Mouse (Mus musculus): ENCODE results near the gene Cd93.

Cd93 gene

GRCm38 (mm10) chr2:148443249-148443958 lies at the start of gene Cd93:
Gene Cd93, minus strand, starts transcription at chr2:148443563.
- DNase-seq = no peak

GRCm38 (mm10) chr2:148492108-148492507 lies 48.7 kb upstream of the Cd93 start:
- DNase-seq = no peak

- no peak for DNase-seq
Measured at GRCm38 (mm10) chr2:148490150-148490549, 46.8 kb upstream of the Cd93 start.

GRCm38 (mm10) chr2:148488885-148489284 lies 45.5 kb upstream of the Cd93 start:
- DNase-seq = no peak

GRCm38 (mm10) chr2:148485576-148485975 lies 42.2 kb upstream of the Cd93 start:
- DNase-seq = no peak

- DNase-seq = no peak
Measured at GRCm38 (mm10) chr2:148480376-148480775, 37.0 kb upstream of the Cd93 start.

GRCm38 (mm10) chr2:148478141-148478701 lies 34.9 kb upstream of the Cd93 start:
- no peak for DNase-seq

GRCm38 (mm10) chr2:148477346-148477745 lies 34.0 kb upstream of the Cd93 start:
- DNase-seq = no peak

- no peak for DNase-seq
Measured at GRCm38 (mm10) chr2:148476576-148476975, 33.2 kb upstream of the Cd93 start.

- DNase-seq = no peak
Measured at GRCm38 (mm10) chr2:148475879-148476495, 32.6 kb upstream of the Cd93 start.

GRCm38 (mm10) chr2:148469341-148470238 lies 26.2 kb upstream of the Cd93 start:
- no peak for DNase-seq

GRCm38 (mm10) chr2:148467921-148468440 lies 24.6 kb upstream of the Cd93 start:
- no peak for DNase-seq

- no peak for DNase-seq
Measured at GRCm38 (mm10) chr2:148455341-148455740, 12.0 kb upstream of the Cd93 start.

GRCm38 (mm10) chr2:148454014-148454542 lies 10.7 kb upstream of the Cd93 start:
- DNase-seq = no peak

- DNase-seq = no peak
Measured at GRCm38 (mm10) chr2:148453061-148453460, 9.7 kb upstream of the Cd93 start.

GRCm38 (mm10) chr2:148451498-148451897 lies 8.1 kb upstream of the Cd93 start:
- no peak for DNase-seq

- DNase-seq = no peak
Measured at GRCm38 (mm10) chr2:148450616-148451015, 7.3 kb upstream of the Cd93 start.

- DNase-seq = no peak
Measured at GRCm38 (mm10) chr2:148449659-148450058, 6.3 kb upstream of the Cd93 start.

GRCm38 (mm10) chr2:148446446-148446845 lies 3.1 kb upstream of the Cd93 start:
- DNase-seq = no peak

GRCm38 (mm10) chr2:148445616-148446015 lies 2.3 kb upstream of the Cd93 start:
- DNase-seq = no peak

- no peak for DNase-seq
Measured at GRCm38 (mm10) chr2:148444472-148444871, 1.1 kb upstream of the Cd93 start.

GRCm38 (mm10) chr2:148442710-148443109 lies 653 bp downstream of the Cd93 start:
- no peak for DNase-seq

- DNase-seq = no peak
Measured at GRCm38 (mm10) chr2:148442172-148442571, 1.2 kb downstream of the Cd93 start.
